Mouse (Mus musculus): Measurements from ENCODE around the gene Wsb1. TPM values are rescaled to one million over a fixed set of nuclear protein-coding genes. Genes with fewer than 3 reads are reported as not detected.

Gene Wsb1
- total RNA-seq, 2 experiments from 2014 or later: 13.4 to 17.8 TPM

Other genes starting within 250 kb of the Wsb1 start
- gene Ksr1, start 108.3 kb downstream of the Wsb1 start, total RNA-seq (2021): 1 to 10 TPM; 7.3 TPM
- not detected for gene Gm9964, start 42.2 kb upstream of the Wsb1 start, total RNA-seq (2021)
- gene Nf1, start 85.0 kb upstream of the Wsb1 start, total RNA-seq (2021): 10 to 100 TPM; 27.1 to 30.0 TPM
- gene Omg, start 249.4 kb upstream of the Wsb1 start, total RNA-seq (2021): not detected

All from heart, postnatal 25 days (tissue).